Mouse (Mus musculus): ENCODE results near the gene Olfr178. TPM values are rescaled to one million over a fixed set of nuclear protein-coding genes. Genes with fewer than 3 reads are reported as not detected.

The Olfr178 gene
- total RNA-seq (2021), result not detected

- no peak for DNase-seq (ENCODE audit: low spot score)
- intact Hi-C loops (cut with DNase I), result no loop called here
Observed at GRCm38 (mm10) chr16:58891963-58892362, at the start of gene Olfr178. TSS of gene Olfr178 (minus strand) at chr16:58892063.

GRCm38 (mm10) chr16:58929292-58929691, 37.4 kb upstream of the Olfr178 start, which contains the start of gene Olfr180:
TSS of gene Olfr180 (minus strand) at chr16:58929392.
- no peak for DNase-seq (ENCODE audit: low spot score)
- intact Hi-C loops (cut with DNase I), result no loop called here

GRCm38 (mm10) chr16:58928655-58929054, 36.8 kb upstream of the Olfr178 start, which contains the start of gene Olfr181:
TSS of gene Olfr181 (minus strand) at chr16:58928755.
- no peak for DNase-seq (ENCODE audit: low spot score)
- intact Hi-C loops (cut with DNase I), result no loop called here

- no peak for DNase-seq (ENCODE audit: low spot score)
- intact Hi-C loops (cut with DNase I), result no loop called here
Observed at GRCm38 (mm10) chr16:58884416-58884815, 7.4 kb downstream of the Olfr178 start.

- intact Hi-C loops (cut with DNase I), result no loop called here
- DNase-seq (ENCODE audit: low spot score), result no peak
Observed at GRCm38 (mm10) chr16:58874668-58875067, 17.2 kb downstream of the Olfr178 start, which contains the start of gene Olfr177. TSS of gene Olfr177 (minus strand) at chr16:58874768.

GRCm38 (mm10) chr16:58861479-58861878, 30.4 kb downstream of the Olfr178 start:
- intact Hi-C loops (cut with DNase I), result no loop called here
- DNase-seq (ENCODE audit: low spot score), result no peak

- DNase-seq (ENCODE audit: low spot score), result no peak
- intact Hi-C loops (cut with DNase I), result no loop called here
Observed at GRCm38 (mm10) chr16:58860032-58860737, 31.7 kb downstream of the Olfr178 start.

Other genes with a start within 250 kb of the Olfr178 start
- 10 to 100 TPM; 35.3 to 40.8 TPM for gene Cpox, start 221.8 kb downstream of the Olfr178 start, total RNA-seq (2021)
- gene Gpr15, start 173.0 kb downstream of the Olfr178 start, total RNA-seq (2021), result not detected
- gene Cldnd1, start 164.2 kb downstream of the Olfr178 start, total RNA-seq (2021), result 10 to 100 TPM; 55.7 to 59.6 TPM
- gene Olfr172, start 128.9 kb downstream of the Olfr178 start, total RNA-seq (2021), result not detected
- gene Olfr173, start 91.8 kb downstream of the Olfr178 start, total RNA-seq (2021), result not detected
- not detected for gene Olfr175-ps1, start 65.3 kb downstream of the Olfr178 start, total RNA-seq (2021)
- gene Olfr177, start 17.3 kb downstream of the Olfr178 start, total RNA-seq (2021), result not detected
- not detected for gene Olfr181, start 36.7 kb upstream of the Olfr178 start, total RNA-seq (2021)
- not detected for gene Olfr180, start 37.3 kb upstream of the Olfr178 start, total RNA-seq (2021)
- gene Olfr183, start 103.3 kb upstream of the Olfr178 start, total RNA-seq (2021), result not detected
- not detected for gene Olfr186, start 138.2 kb upstream of the Olfr178 start, total RNA-seq (2021)
- gene Olfr187, start 147.7 kb upstream of the Olfr178 start, total RNA-seq (2021), result not detected
- gene Olfr190, start 185.9 kb upstream of the Olfr178 start, total RNA-seq (2021), result not detected
- gene Olfr191, start 197.8 kb upstream of the Olfr178 start, total RNA-seq (2021), result not detected
- gene Olfr193, start 219.8 kb upstream of the Olfr178 start, total RNA-seq (2021), result not detected
- gene Olfr194, start 229.0 kb upstream of the Olfr178 start, total RNA-seq (2021), result not detected

Data from heart, postnatal 25 days (tissue).